Mouse (Mus musculus): ENCODE measurements around the gene Htt. TPM values are rescaled to one million over a fixed set of nuclear protein-coding genes. Genes with fewer than 3 reads are reported as not detected.

Htt gene
- polyA plus RNA-seq, 1 experiment from 2014 or later = 20.2 TPM

- WGBS = 59% methylated on average over 6 of the region's 6 CpGs
- DNase-seq (ENCODE audit: low spot score) (no peak), ATAC-seq (ENCODE audit: low FRiP score) (no peak)
- Histone ChIP-seq H3K27me3 (ENCODE audit: control insufficient read depth, insufficient read depth, low read length) (no peaks in the 10 kb centered on the region), H3K4me1 (replicated peaks; ENCODE audit: control insufficient read depth, insufficient read depth, low read length) (peaks cover 1% of the 10 kb centered on the region; the same call in 1 of the 2 replicates), H3K9ac (no peak overlapping the region), H3K4me2 (replicated peaks) (no peak overlapping the region), H3K4me3 (replicated peaks; ENCODE audit: low read length) (no peak overlapping the region), H3K27ac (no peak overlapping the region), H3K9me3 (ENCODE audit: control insufficient read depth, low read length) (no peaks in the 10 kb centered on the region), H3K36me3 (replicated peaks; ENCODE audit: control insufficient read depth, insufficient read depth) (peaks cover 17% of the 10 kb centered on the region; the same call in 1 of the 2 replicates)
Observed at GRCm38 (mm10) chr5:34922531-34922930, 161.0 kb downstream of the Htt start.

- 97% methylated on average over 4 of the region's 4 CpGs for WGBS
- DNase-seq (ENCODE audit: low spot score) = no peak
Observed at GRCm38 (mm10) chr5:34923920-34924319, 162.4 kb downstream of the Htt start.

GRCm38 (mm10) chr5:34924519-34924918, 163.0 kb downstream of the Htt start:
- no peaks in the 10 kb centered on the region for H3K27me3 ChIP-seq (ENCODE audit: control insufficient read depth, insufficient read depth, low read length)
- ATAC-seq (ENCODE audit: low FRiP score) (no peak), DNase-seq (ENCODE audit: low spot score) (no peak)
- no peak overlapping the region for H3K4me3 ChIP-seq (replicated peaks; ENCODE audit: low read length)
- no peak overlapping the region for H3K9ac ChIP-seq
- no peak overlapping the region for H3K4me2 ChIP-seq (replicated peaks)
- WGBS = 89% methylated on average over 7 of the region's 7 CpGs
- H3K9me3 ChIP-seq (ENCODE audit: control insufficient read depth, low read length) = no peaks in the 10 kb centered on the region
- H3K36me3 ChIP-seq (replicated peaks; ENCODE audit: control insufficient read depth, insufficient read depth) = peaks cover 17% of the 10 kb centered on the region; the same call in 1 of the 2 replicates
- H3K4me1 ChIP-seq (replicated peaks; ENCODE audit: control insufficient read depth, insufficient read depth, low read length) = no peaks in the 10 kb centered on the region
- H3K27ac ChIP-seq = no peak overlapping the region

More at GRCm38 (mm10) chr5:34923920-34924319, 162.4 kb downstream of the Htt start:
- Histone ChIP-seq H3K4me1 (replicated peaks; ENCODE audit: control insufficient read depth, insufficient read depth, low read length) (no peaks in the 10 kb centered on the region), H3K36me3 (replicated peaks; ENCODE audit: control insufficient read depth, insufficient read depth) (peaks cover 17% of the 10 kb centered on the region; the same call in 1 of the 2 replicates), H3K4me3 (replicated peaks; ENCODE audit: low read length) (no peak overlapping the region), H3K9me3 (ENCODE audit: control insufficient read depth, low read length) (no peaks in the 10 kb centered on the region), H3K9ac (no peak overlapping the region), H3K27me3 (ENCODE audit: control insufficient read depth, insufficient read depth, low read length) (no peaks in the 10 kb centered on the region), H3K27ac (no peak overlapping the region), H3K4me2 (replicated peaks) (no peak overlapping the region)
- no peak for ATAC-seq (ENCODE audit: low FRiP score)

- H3K9me3 ChIP-seq (ENCODE audit: control insufficient read depth, low read length) = no peaks in the 10 kb centered on the region
- H3K4me2 ChIP-seq (replicated peaks) = no peak overlapping the region
- ATAC-seq (ENCODE audit: low FRiP score) (no peak), DNase-seq (ENCODE audit: low spot score) (no peak)
- H3K36me3 ChIP-seq (replicated peaks; ENCODE audit: control insufficient read depth, insufficient read depth) = peaks cover 17% of the 10 kb centered on the region; the same call in 1 of the 2 replicates
- no peak overlapping the region for H3K9ac ChIP-seq
- H3K27ac ChIP-seq = no peak overlapping the region
- H3K27me3 ChIP-seq (ENCODE audit: control insufficient read depth, insufficient read depth, low read length) = no peaks in the 10 kb centered on the region
- no peak overlapping the region for H3K4me3 ChIP-seq (replicated peaks; ENCODE audit: low read length)
- H3K4me1 ChIP-seq (replicated peaks; ENCODE audit: control insufficient read depth, insufficient read depth, low read length) = peaks cover 16% of the 10 kb centered on the region; the same call in 1 of the 2 replicates
- WGBS = 90% methylated on average over 4 of the region's 4 CpGs
Observed at GRCm38 (mm10) chr5:34927648-34928047, 166.1 kb downstream of the Htt start.

GRCm38 (mm10) chr5:34930151-34930975, 168.8 kb downstream of the Htt start:
- Histone ChIP-seq H3K27me3 (ENCODE audit: control insufficient read depth, insufficient read depth, low read length) (no peaks in the 10 kb centered on the region), H3K27ac (0 out of 2 replicates have a peak overlapping the region, but pooled peaks have one; percentile 45), H3K36me3 (replicated peaks; ENCODE audit: control insufficient read depth, insufficient read depth) (0 out of 2 replicates have a peak, but pooled peaks cover 2% of the 10 kb centered on the region), H3K9me3 (ENCODE audit: control insufficient read depth, low read length) (no peaks in the 10 kb centered on the region), H3K4me1 (replicated peaks; ENCODE audit: control insufficient read depth, insufficient read depth, low read length) (peaks cover 16% of the 10 kb centered on the region; the same call in 1 of the 2 replicates), H3K4me3 (replicated peaks; ENCODE audit: low read length) (no peak overlapping the region), H3K4me2 (replicated peaks) (no peak overlapping the region), H3K9ac (no peak overlapping the region)
- no peak for ATAC-seq (ENCODE audit: low FRiP score)
- WGBS = 67% methylated on average over 9 of the region's 9 CpGs
- no peak for DNase-seq (ENCODE audit: low spot score)

- no peaks in the 10 kb centered on the region for H3K27me3 ChIP-seq (ENCODE audit: control insufficient read depth, insufficient read depth, low read length)
- H3K9ac ChIP-seq = no peak overlapping the region
- no peak for ATAC-seq (ENCODE audit: low FRiP score)
- H3K27ac ChIP-seq = peak overlapping the region; percentile 45; the same call in 1 of the 2 replicates
- H3K36me3 ChIP-seq (replicated peaks; ENCODE audit: control insufficient read depth, insufficient read depth) = no peaks in the 10 kb centered on the region
- H3K4me2 ChIP-seq (replicated peaks) = no peak overlapping the region
- WGBS = 84% methylated on average over 2 of the region's 2 CpGs
- no peak overlapping the region for H3K4me3 ChIP-seq (replicated peaks; ENCODE audit: low read length)
- no peaks in the 10 kb centered on the region for H3K9me3 ChIP-seq (ENCODE audit: control insufficient read depth, low read length)
- peaks cover 16% of the 10 kb centered on the region; the same call in 1 of the 2 replicates for H3K4me1 ChIP-seq (replicated peaks; ENCODE audit: control insufficient read depth, insufficient read depth, low read length)
- no peak for DNase-seq (ENCODE audit: low spot score)
Observed at GRCm38 (mm10) chr5:34931091-34931490, 169.6 kb downstream of the Htt start.

GRCm38 (mm10) chr5:34931516-34932457, 170.2 kb downstream of the Htt start:
- DNase-seq (ENCODE audit: low spot score) (peak; percentile 46), ATAC-seq (ENCODE audit: low FRiP score) (peak; percentile 46; the same call in 1 of the 2 replicates)
- Histone ChIP-seq H3K27ac (peak overlapping the region; percentile 72), H3K4me3 (replicated peaks; ENCODE audit: low read length) (no peak overlapping the region), H3K27me3 (ENCODE audit: control insufficient read depth, insufficient read depth, low read length) (no peaks in the 10 kb centered on the region), H3K4me2 (replicated peaks) (no peak overlapping the region), H3K9ac (no peak overlapping the region), H3K36me3 (replicated peaks; ENCODE audit: control insufficient read depth, insufficient read depth) (no peaks in the 10 kb centered on the region), H3K9me3 (ENCODE audit: control insufficient read depth, low read length) (no peaks in the 10 kb centered on the region), H3K4me1 (replicated peaks; ENCODE audit: control insufficient read depth, insufficient read depth, low read length) (peaks cover 16% of the 10 kb centered on the region; the same call in 1 of the 2 replicates)
- WGBS = 49% methylated on average over 11 of the region's 11 CpGs

- Histone ChIP-seq H3K4me1 (replicated peaks; ENCODE audit: control insufficient read depth, insufficient read depth, low read length) (peaks cover 16% of the 10 kb centered on the region; the same call in 1 of the 2 replicates), H3K4me2 (replicated peaks) (no peak overlapping the region), H3K27ac (peak overlapping the region; percentile 72), H3K36me3 (replicated peaks; ENCODE audit: control insufficient read depth, insufficient read depth) (no peaks in the 10 kb centered on the region), H3K4me3 (replicated peaks; ENCODE audit: low read length) (no peak overlapping the region), H3K9ac (no peak overlapping the region), H3K9me3 (ENCODE audit: control insufficient read depth, low read length) (no peaks in the 10 kb centered on the region), H3K27me3 (ENCODE audit: control insufficient read depth, insufficient read depth, low read length) (no peaks in the 10 kb centered on the region)
- WGBS = 21% methylated on average over 4 of the region's 4 CpGs
- DNase-seq (ENCODE audit: low spot score) (no peak), ATAC-seq (ENCODE audit: low FRiP score) (no peak)
Observed at GRCm38 (mm10) chr5:34932458-34932806, 170.9 kb downstream of the Htt start.

- DNase-seq (ENCODE audit: low spot score) (no peak), ATAC-seq (ENCODE audit: low FRiP score) (no peak)
- no peak overlapping the region for H3K4me2 ChIP-seq (replicated peaks)
- H3K4me3 ChIP-seq (replicated peaks; ENCODE audit: low read length) = no peak overlapping the region
- no peaks in the 10 kb centered on the region for H3K9me3 ChIP-seq (ENCODE audit: control insufficient read depth, low read length)
- 85% methylated on average over 1 of the region's 1 CpGs for WGBS
- no peak overlapping the region for H3K27ac ChIP-seq
- H3K4me1 ChIP-seq (replicated peaks; ENCODE audit: control insufficient read depth, insufficient read depth, low read length) = peaks cover 16% of the 10 kb centered on the region; the same call in 1 of the 2 replicates
- no peaks in the 10 kb centered on the region for H3K36me3 ChIP-seq (replicated peaks; ENCODE audit: control insufficient read depth, insufficient read depth)
- no peaks in the 10 kb centered on the region for H3K27me3 ChIP-seq (ENCODE audit: control insufficient read depth, insufficient read depth, low read length)
- H3K9ac ChIP-seq = no peak overlapping the region
Observed at GRCm38 (mm10) chr5:34933461-34933860, 171.9 kb downstream of the Htt start.
